Mouse (Mus musculus) layer of hippocampus, adult 9-10 months (tissue): ENCODE data around the gene Fam50b.

ENCODE experiments used
- DNase-seq: peaks from one replicate; pipeline ENCODE4 v3.0.0; 2022; ENCODE audit warnings: low spot score

The Fam50b gene

DNA sequence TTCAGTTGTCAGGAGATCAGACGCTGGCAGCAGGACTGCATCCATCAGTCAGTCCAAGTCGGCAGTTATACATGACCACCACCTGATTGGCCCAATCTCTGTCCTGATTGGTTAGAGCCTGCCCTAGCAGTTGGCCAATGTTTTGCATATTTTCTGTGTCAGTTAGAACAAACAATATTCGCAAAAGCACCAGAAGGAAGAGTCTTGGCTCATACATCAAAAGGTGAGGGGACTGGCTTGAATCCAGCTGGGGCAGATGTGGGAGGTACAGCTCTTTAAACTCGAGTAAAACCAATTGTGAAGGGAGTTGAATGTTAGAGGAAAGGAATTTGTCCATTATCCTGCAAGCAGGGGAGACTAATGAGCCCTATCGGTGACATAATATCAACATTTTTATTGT, at the start of gene Fam50b:
TSS of gene Fam50b (plus strand) at position 165 of the 400 bp plus-strand sequence.
- DNase-seq, result no peak

- no peak for DNase-seq
Observed at GRCm38 (mm10) chr13:34685008-34685765, 49.5 kb upstream of the Fam50b start.

GRCm38 (mm10) chr13:34691049-34691448, 43.6 kb upstream of the Fam50b start:
- DNase-seq, result no peak

GRCm38 (mm10) chr13:34693111-34693510, 41.5 kb upstream of the Fam50b start:
- DNase-seq, result no peak

DNA sequence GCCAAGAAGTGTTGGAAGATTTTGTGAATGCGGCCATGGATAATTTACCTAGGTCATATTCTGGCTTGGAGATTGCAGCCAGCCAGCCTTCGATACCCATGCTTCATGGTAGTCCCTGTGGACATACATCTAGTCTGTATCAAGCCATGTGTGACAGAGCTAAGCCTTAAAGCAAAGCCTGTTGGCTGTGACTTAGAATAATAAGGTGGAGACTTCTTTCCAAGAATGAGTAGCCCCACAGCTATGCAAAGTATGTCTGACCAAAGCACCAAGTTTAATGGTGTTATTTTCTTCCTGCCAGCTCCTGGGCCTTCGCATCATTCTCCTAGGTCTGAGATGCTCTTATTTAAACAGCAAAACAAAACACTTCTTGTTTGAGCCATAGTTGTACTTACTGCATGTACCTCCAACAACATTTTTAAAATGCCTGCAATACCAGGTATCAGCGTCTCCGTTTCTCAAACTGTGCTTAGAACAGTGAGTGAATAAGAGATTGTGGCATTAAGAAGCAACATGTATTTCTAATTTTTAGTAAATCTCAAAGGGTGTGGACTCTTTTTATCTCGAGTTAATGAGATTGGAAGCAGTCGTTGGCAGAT, 37.8 kb upstream of the Fam50b start:
- DNase-seq, result no peak

DNA sequence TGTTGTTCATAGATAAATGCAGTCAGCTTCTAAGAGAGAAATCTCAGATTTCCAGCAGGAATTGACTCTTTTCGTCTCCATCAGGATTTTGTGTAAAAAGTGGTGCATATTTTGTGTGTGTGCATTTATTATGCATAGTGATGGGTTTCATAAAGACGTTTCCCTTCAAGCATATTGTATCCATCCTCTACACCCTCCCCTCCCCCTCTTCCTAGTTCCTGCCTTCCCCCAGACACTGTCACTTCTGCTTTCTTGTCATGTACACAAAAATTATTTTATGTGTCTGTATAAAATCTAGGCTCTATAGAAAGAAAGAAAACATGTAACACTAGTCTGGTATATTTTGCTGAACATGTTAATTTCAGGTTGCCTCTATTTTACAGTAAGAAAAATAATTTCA, 34.6 kb upstream of the Fam50b start:
- no peak for DNase-seq

DNA sequence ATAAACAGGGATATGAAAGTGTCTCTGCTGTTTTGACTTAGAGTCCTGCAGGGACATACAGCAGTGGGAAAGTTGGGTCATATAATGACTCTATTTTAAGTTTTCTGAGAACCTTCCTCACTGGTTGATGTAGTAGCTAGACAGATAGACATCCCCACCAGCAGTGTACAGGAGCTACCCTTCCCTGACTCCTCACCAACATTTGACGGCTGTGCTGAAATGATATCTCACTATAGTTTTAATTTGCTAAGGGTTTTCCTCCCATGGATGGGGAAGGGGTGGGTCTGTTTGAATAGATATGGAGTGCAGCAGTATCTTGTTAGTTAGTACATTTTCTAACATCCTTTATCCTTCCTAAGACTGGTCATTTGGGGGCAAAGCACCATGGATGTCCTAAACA, 34.0 kb upstream of the Fam50b start:
- DNase-seq, result no peak

DNA sequence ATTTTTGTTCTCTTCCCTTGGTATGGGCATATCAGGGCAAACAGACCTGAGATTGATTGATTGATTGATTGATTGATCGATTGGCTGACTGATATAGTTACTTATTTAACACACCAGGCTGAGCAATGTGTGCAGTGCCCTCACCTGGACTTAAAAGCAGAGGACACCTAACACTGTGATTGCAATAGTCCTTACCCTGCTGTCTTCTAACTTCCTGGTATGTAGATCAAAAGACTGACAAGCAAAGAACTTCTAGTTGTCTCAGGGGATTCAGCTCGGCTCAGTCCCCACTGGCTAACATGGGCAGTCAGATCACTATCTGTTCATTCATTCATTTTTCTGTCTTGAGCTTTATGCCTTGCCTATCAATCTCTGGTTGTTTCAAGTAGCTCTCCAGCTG, 31.3 kb upstream of the Fam50b start:
- DNase-seq, result no peak

GRCm38 (mm10) chr13:34703795-34704194, 30.9 kb upstream of the Fam50b start:
- DNase-seq, result no peak

DNA sequence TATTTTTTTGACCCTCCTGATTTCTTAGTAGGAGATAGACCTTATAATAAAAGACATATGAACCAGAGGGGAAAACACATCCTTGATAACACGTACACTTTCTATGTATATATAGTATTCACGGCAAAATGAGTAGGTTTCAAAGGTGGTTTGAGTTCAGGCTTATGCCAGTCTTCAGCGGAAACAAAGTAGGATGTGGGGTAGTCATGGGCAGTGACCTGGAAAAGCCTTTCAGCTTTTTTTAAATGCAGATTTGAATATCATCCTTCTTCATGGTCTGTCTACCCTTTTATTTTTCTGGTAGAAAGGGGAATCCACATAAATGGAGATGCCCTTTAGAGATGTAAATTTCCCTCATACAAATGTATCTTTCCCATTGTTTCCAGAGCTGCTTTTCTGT, 29.8 kb upstream of the Fam50b start:
- DNase-seq, result no peak

DNA sequence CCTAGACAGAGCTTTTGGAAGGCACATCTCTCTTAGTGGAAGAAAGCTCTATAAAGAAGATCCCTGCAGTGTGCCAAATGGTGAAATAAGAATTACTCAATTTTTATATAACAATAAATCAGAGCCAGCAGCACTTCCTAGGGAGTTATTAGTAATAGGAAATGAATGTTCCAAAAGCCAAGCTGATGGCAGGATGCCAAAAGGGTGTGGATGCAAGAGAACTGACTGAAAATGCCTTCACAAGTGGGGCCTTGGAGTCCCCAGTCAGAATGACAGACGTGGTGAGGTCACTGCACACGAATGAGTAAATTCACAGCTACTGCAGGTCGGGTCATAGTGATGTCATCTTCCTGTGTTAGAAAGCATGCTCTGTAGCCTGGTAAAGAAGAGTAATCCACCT, 25.7 kb upstream of the Fam50b start:
- DNase-seq, result peak; percentile 57

DNA sequence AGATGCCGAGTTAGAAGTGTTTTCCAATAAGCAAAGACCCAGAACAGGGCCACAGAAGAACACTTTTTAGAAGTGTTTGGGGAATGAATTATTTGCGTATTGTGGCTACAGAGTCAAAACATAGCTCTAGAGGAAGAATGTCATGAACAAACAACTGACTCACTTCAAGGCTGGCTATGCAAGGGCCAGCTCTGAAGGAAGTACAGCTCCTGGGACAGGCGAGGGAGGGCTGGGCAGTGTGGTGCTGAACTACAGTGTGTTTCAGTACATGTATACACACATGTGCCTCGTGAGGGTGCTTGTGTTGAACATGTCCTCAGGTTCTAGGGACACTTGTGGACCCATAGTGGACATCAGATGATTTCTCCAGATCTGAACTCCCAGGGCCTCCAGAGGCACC, 25.1 kb upstream of the Fam50b start:
- no peak for DNase-seq

- no peak for DNase-seq
Observed at GRCm38 (mm10) chr13:34711410-34711809, 23.2 kb upstream of the Fam50b start.

GRCm38 (mm10) chr13:34712881-34713280, 21.8 kb upstream of the Fam50b start:
- DNase-seq, result no peak

GRCm38 (mm10) chr13:34715437-34715838, 19.2 kb upstream of the Fam50b start:
- peak; percentile 30 for DNase-seq

GRCm38 (mm10) chr13:34724831-34725592, 9.6 kb upstream of the Fam50b start:
- DNase-seq, result no peak

DNA sequence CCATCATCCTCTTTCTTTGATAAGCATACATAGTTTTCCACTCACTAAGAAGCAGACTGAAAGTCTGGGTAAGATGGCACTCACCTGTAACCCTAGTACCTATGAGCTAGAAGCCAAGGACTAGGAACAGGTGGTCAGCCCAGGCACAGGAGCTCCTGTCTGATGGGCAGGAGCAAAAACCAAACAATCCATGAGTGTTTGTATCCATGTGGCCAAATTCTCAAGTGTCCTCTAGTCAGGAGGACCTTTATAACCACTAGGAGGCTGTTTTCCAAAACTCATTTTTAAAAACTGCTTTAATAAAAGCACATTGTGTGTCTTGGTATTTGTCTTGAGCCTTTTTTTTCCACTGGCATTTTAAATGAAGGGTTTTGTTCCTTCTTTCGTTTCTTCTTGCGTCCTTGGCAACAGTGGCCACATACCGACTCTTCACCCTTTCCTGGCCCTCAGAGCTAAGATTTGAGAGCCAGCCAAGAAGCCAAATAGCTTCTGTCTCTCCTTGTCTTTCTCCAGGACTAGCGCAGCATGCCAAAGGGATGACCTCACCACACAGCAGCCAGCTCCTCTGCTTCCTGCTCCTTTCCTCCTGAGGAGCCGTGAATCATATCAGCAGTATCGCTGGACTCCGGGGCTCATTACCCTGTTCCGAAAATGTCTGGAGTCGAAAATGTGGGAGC, 8.7 kb upstream of the Fam50b start:
- no peak for DNase-seq

GRCm38 (mm10) chr13:34726477-34726805, 8.2 kb upstream of the Fam50b start:
- DNase-seq, result no peak

GRCm38 (mm10) chr13:34727060-34727459, 7.6 kb upstream of the Fam50b start:
- DNase-seq, result no peak

- no peak for DNase-seq
Observed at GRCm38 (mm10) chr13:34731551-34731950, 3.1 kb upstream of the Fam50b start.

DNA sequence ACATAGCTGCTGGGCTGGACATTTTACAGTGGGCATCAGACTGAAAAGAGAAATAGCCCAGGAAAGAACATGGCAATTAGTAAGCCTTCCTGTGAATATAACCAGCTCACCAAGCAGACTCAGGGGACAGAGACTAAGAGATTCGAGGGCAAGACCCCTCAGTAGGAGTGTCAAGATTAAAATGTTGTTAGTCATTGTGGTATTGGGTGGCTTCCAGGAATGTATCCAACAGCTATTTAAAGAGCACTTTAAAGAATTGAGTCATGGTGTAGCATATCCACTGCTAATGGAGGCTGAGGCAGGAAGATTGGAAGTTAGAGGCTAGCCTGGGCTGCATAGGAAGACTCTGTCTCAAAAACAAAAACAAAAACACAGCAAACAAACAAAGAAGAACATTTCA, 870 bp upstream of the Fam50b start:
- DNase-seq, result no peak

DNA sequence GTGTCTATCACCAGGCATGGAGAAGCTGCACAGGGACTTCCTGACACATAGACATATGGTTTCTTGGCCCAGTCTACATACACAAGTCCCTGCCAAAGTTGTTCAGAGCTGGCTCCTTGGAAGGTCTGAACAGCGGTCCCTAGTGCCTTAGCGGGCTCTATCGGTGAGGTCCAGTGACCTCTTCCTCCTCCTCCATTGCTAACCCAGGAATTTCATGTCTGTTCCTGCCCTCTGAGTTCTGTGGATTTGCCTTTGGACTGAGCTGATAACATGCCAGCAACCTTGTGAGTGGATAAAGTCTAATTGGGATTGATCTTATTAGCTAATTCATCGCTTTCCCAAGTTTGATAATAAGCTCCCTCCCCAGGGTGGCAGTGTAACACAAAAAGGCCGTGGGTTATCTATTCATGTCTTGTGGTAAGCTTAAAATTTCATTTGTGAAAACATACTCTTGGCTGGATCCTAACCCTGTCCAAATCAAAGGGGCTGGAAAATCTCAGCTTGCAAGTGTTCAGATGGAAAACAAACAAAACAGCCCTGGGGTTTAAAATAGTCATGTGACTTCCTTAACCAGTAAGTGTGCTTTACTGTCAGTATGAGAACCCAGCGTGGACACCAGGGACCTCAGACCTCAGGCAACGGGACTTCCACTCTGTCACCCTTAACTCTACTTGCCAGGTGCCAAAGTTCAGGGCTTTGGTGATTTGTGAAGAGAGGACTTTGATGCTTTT, 3.5 kb downstream of the Fam50b start:
- no peak for DNase-seq
